Mouse (Mus musculus) spleen, adult 18-20 months (tissue): Measurements from ENCODE around the gene Gm49630.
"Not testable (repeated sequence)": the region's sequence is repeated elsewhere in the genome, so short reads cannot be mapped to it uniquely, and the experiment has no call there.

ENCODE experiments used
- DNase-seq, 2 experiments: peaks; one replicate each; pipeline ENCODE4 v3.0.0; 2022; ENCODE audit warnings: mixed read lengths in 2 of 2

Gm49630 gene

GRCm38 (mm10) chr17:7371879-7372278 is at the start of gene Gm49630:
Gene Gm49630 (minus strand): TSS chr17:7371979.
- DNase-seq, result not testable (repeated sequence)

- not testable (repeated sequence) for DNase-seq
Measured at GRCm38 (mm10) chr17:7420191-7420973, 48.6 kb upstream of the Gm49630 start.

GRCm38 (mm10) chr17:7414601-7415310 is 43.0 kb upstream of the Gm49630 start:
- not testable (repeated sequence) for DNase-seq

GRCm38 (mm10) chr17:7413336-7413735 is 41.6 kb upstream of the Gm49630 start:
- not testable (repeated sequence) for DNase-seq

GRCm38 (mm10) chr17:7399770-7400169 is 28.0 kb upstream of the Gm49630 start:
- not testable (repeated sequence) for DNase-seq

- DNase-seq, result not testable (repeated sequence)
Measured at GRCm38 (mm10) chr17:7398198-7398847, 26.5 kb upstream of the Gm49630 start.

GRCm38 (mm10) chr17:7397079-7397478 is 25.3 kb upstream of the Gm49630 start:
- DNase-seq, result not testable (repeated sequence)

- DNase-seq, result not testable (repeated sequence)
Measured at GRCm38 (mm10) chr17:7396288-7396687, 24.5 kb upstream of the Gm49630 start.

GRCm38 (mm10) chr17:7395671-7396070 is 23.9 kb upstream of the Gm49630 start:
- not testable (repeated sequence) for DNase-seq

GRCm38 (mm10) chr17:7395116-7395515 is 23.3 kb upstream of the Gm49630 start:
- DNase-seq, result not testable (repeated sequence)

- DNase-seq, result not testable (repeated sequence)
Measured at GRCm38 (mm10) chr17:7389898-7390297, 18.1 kb upstream of the Gm49630 start.

- not testable (repeated sequence) for DNase-seq
Measured at GRCm38 (mm10) chr17:7388958-7389356, 17.2 kb upstream of the Gm49630 start.

- DNase-seq, result not testable (repeated sequence)
Measured at GRCm38 (mm10) chr17:7388341-7388957, 16.7 kb upstream of the Gm49630 start.

GRCm38 (mm10) chr17:7386016-7386415 is 14.2 kb upstream of the Gm49630 start:
- DNase-seq, result not testable (repeated sequence)

- not testable (repeated sequence) for DNase-seq
Measured at GRCm38 (mm10) chr17:7385364-7385763, 13.6 kb upstream of the Gm49630 start, which contains the start of gene Unc93a2. Gene Unc93a2 (minus strand): TSS chr17:7385464.

GRCm38 (mm10) chr17:7383167-7384143 is 11.7 kb upstream of the Gm49630 start:
- not testable (repeated sequence) for DNase-seq

GRCm38 (mm10) chr17:7382711-7383110 is 10.9 kb upstream of the Gm49630 start:
- DNase-seq, result not testable (repeated sequence)

- not testable (repeated sequence) for DNase-seq
Measured at GRCm38 (mm10) chr17:7377907-7378306, 6.1 kb upstream of the Gm49630 start.

- DNase-seq, result not testable (repeated sequence)
Measured at GRCm38 (mm10) chr17:7376951-7377700, 5.3 kb upstream of the Gm49630 start.

GRCm38 (mm10) chr17:7369401-7369800 is 2.4 kb downstream of the Gm49630 start:
- DNase-seq, result not testable (repeated sequence)
